Comparison of ENCODE assay signal across 27 mouse cellular contexts in genomic region chr2:30336174-30336915, GRCm38 (mm10). TPM values are rescaled to one million over a fixed set of nuclear protein-coding genes. Genes with fewer than 3 reads are reported as not detected.
DNase-seq lines count a peak whose midpoint lies in the region; ATAC-seq and TF ChIP-seq lines count a peak whose summit lies in the region.
"Had no signal": no experiment of that assay in that cellular context is flagged by ENCODE, and none has a peak within 500 bp of the region (broad histone marks: within the 10 kb centered on the region; RNA-seq: fewer than 3 reads in every experiment).

No protein-coding gene starts in this region.

- no peaks in the 10 kb centered on the region for H3K27me3 ChIP-seq in E14TG2a.4 (ENCODE audit: insufficient read depth, low read length)
- H3K27me3 ChIP-seq in hindbrain, embryonic 14.5 days (ENCODE audit: control insufficient read depth, insufficient read depth, low read length): no peaks in the 10 kb centered on the region
- no peaks in the 10 kb centered on the region for H3K27me3 ChIP-seq in hindbrain, postnatal 0 days (ENCODE audit: insufficient read depth, low read length)
- H3K27me3 ChIP-seq: limb, embryonic 15.5 days; neural tube, embryonic 15.5 days had no signal

- DNase-seq in frontal cortex, postnatal 36 days (ENCODE audit: low spot score in 2 of 2): no peak
- DNase-seq in R1 (ENCODE audit: low read depth, low spot score): peak; percentile 78
- DNase-seq in cerebellum, postnatal 25 days: peak; percentile 46 to 56
- DNase-seq in hindbrain, embryonic 14.5 days (ENCODE audit: low spot score): no peak
- DNase-seq in hindbrain, postnatal 0 days (ENCODE audit: low spot score): no peak
- DNase-seq: gastrocnemius, postnatal 25 days; heart, postnatal 4 days; kidney, adult 18-20 months; kidney, postnatal 14 days; lung, embryonic 14.5 days; lung, postnatal 4 days; retina, postnatal 1 day; thymus, adult 18-20 months had no signal

- no peak overlapping the region for H3K9ac ChIP-seq in hindbrain, embryonic 14.5 days
- no peak overlapping the region for H3K9ac ChIP-seq in hindbrain, postnatal 0 days (replicated peaks; ENCODE audit: low read length)
- H3K9ac ChIP-seq: limb, embryonic 15.5 days; lung, embryonic 14.5 days; neural tube, embryonic 15.5 days had no signal

- no peaks in the 10 kb centered on the region for H3K9me3 ChIP-seq in E14TG2a.4 (ENCODE audit: low read length)
- H3K9me3 ChIP-seq in hindbrain, embryonic 14.5 days (ENCODE audit: control insufficient read depth, low read length): no peaks in the 10 kb centered on the region
- no peaks in the 10 kb centered on the region for H3K9me3 ChIP-seq in hindbrain, postnatal 0 days (ENCODE audit: low read length)
- H3K9me3 ChIP-seq: forebrain, embryonic 10.5 days; G1E; heart, embryonic 10.5 days; limb, embryonic 15.5 days; midbrain, embryonic 10.5 days; neural tube, embryonic 15.5 days had no signal

- H3K4me3 ChIP-seq in E14TG2a.4 (replicated peaks; ENCODE audit: low read length): peak overlapping the region; percentile 30
- no peak overlapping the region for H3K4me3 ChIP-seq in hindbrain, embryonic 14.5 days (replicated peaks; ENCODE audit: low read length)
- no peak overlapping the region for H3K4me3 ChIP-seq in hindbrain, postnatal 0 days (ENCODE audit: low read length)
- H3K4me3 ChIP-seq: forebrain, embryonic 10.5 days; heart, embryonic 10.5 days; limb, embryonic 15.5 days; midbrain, embryonic 10.5 days; neural tube, embryonic 15.5 days had no signal

- H3K4me1 ChIP-seq in E14TG2a.4 (replicated peaks; ENCODE audit: low read depth, low read length): peaks cover 54% of the 10 kb centered on the region
- no peaks in the 10 kb centered on the region for H3K4me1 ChIP-seq in hindbrain, embryonic 14.5 days (replicated peaks; ENCODE audit: control insufficient read depth, insufficient read depth, low read length)
- no peaks in the 10 kb centered on the region for H3K4me1 ChIP-seq in hindbrain, postnatal 0 days (ENCODE audit: insufficient read depth, low read length)
- H3K4me1 ChIP-seq: forebrain, embryonic 10.5 days; limb, embryonic 15.5 days; midbrain, embryonic 10.5 days; neural tube, embryonic 15.5 days had no signal

- peaks cover 96% of the 10 kb centered on the region for H3K36me3 ChIP-seq in E14TG2a.4 (ENCODE audit: insufficient read depth, low read length)
- H3K36me3 ChIP-seq in hindbrain, embryonic 14.5 days (replicated peaks; ENCODE audit: control insufficient read depth, insufficient read depth): peaks cover 100% of the 10 kb centered on the region
- peaks cover 71% of the 10 kb centered on the region for H3K36me3 ChIP-seq in hindbrain, postnatal 0 days (ENCODE audit: insufficient read depth, low read length)

- TF ChIP-seq CTCF in E14TG2a.4 (conservative IDR thresholded peaks at IDR 0.05; ENCODE audit: low read length): no peak; the same call in 1 of the 2 replicates
- no peak for TF ChIP-seq CTCF in hindbrain, postnatal 0 days (IDR thresholded peaks at IDR 0.05; ENCODE audit: low read depth)

- H3K4me2 ChIP-seq in hindbrain, embryonic 14.5 days (replicated peaks): no peak overlapping the region
- no peak overlapping the region for H3K4me2 ChIP-seq in hindbrain, postnatal 0 days (ENCODE audit: low read depth, low read length)
- H3K4me2 ChIP-seq: limb, embryonic 15.5 days; lung, embryonic 14.5 days; neural tube, embryonic 15.5 days had no signal

- 84% methylated on average over 16 of the region's 16 CpGs for WGBS in hindbrain, embryonic 14.5 days
- 81% methylated on average over 16 of the region's 16 CpGs for WGBS in hindbrain, postnatal 0 days

- peak; percentile 82 for ATAC-seq in frontal cortex, adult (ENCODE audit: low TSS enrichment)
- no peak for ATAC-seq in hindbrain, embryonic 14.5 days (ENCODE audit: low FRiP score)
- no peak for ATAC-seq in hindbrain, postnatal 0 days

- no peak overlapping the region for H3K27ac ChIP-seq in hindbrain, embryonic 14.5 days
- no peak overlapping the region for H3K27ac ChIP-seq in hindbrain, postnatal 0 days
- H3K27ac ChIP-seq: forebrain, embryonic 10.5 days; heart, embryonic 10.5 days; limb, embryonic 15.5 days; midbrain, embryonic 10.5 days; neural tube, embryonic 15.5 days had no signal

RNA-seq across cellular contexts. Expression of gene Sh3glb2, which starts 22.8 kb away (rescaled TPM):
- polyA plus RNA-seq in hindbrain, embryonic 14.5 days (2014; fragmentation: Nextera tagmentation; extraction: Ambion mirVana): 140 and 143 TPM in 2 replicates
- total RNA-seq in hindbrain, postnatal 0 days (2014; rRNA removed): 397 and 410 TPM in 2 replicates
- 171 and 180 TPM in 2 replicates for polyA plus RNA-seq in hindbrain, postnatal 0 days (2015; fragmentation: Nextera tagmentation; extraction: Ambion mirVana)

RNA-seq across cellular contexts. Expression of gene Miga2, which starts 27.7 kb away (rescaled TPM):
- 27.3 and 32.3 TPM in 2 replicates for polyA plus RNA-seq in hindbrain, embryonic 14.5 days (2014; fragmentation: Nextera tagmentation; extraction: Ambion mirVana)
- 67.6 and 79.9 TPM in 2 replicates for total RNA-seq in hindbrain, postnatal 0 days (2014; rRNA removed)
- 34.4 and 35.3 TPM in 2 replicates for polyA plus RNA-seq in hindbrain, postnatal 0 days (2015; fragmentation: Nextera tagmentation; extraction: Ambion mirVana)

RNA-seq across cellular contexts. Expression of gene Nup188, which starts 50.1 kb away (rescaled TPM):
- polyA plus RNA-seq in hindbrain, embryonic 14.5 days (2014; fragmentation: Nextera tagmentation; extraction: Ambion mirVana): 19.5 and 24.8 TPM in 2 replicates
- total RNA-seq in hindbrain, postnatal 0 days (2014; rRNA removed): 32.6 and 51.0 TPM in 2 replicates
- 11.9 and 12.6 TPM in 2 replicates for polyA plus RNA-seq in hindbrain, postnatal 0 days (2015; fragmentation: Nextera tagmentation; extraction: Ambion mirVana)

RNA-seq across cellular contexts. Expression of gene Dolk, which starts 50.2 kb away (rescaled TPM):
- 37.1 and 39.2 TPM in 2 replicates for polyA plus RNA-seq in hindbrain, embryonic 14.5 days (2014; fragmentation: Nextera tagmentation; extraction: Ambion mirVana)
- total RNA-seq in hindbrain, postnatal 0 days (2014; rRNA removed): 43.7 and 50.4 TPM in 2 replicates
- polyA plus RNA-seq in hindbrain, postnatal 0 days (2015; fragmentation: Nextera tagmentation; extraction: Ambion mirVana): 42.1 and 43.5 TPM in 2 replicates

RNA-seq across cellular contexts. Expression of gene Gm28038, which starts 55.5 kb away (rescaled TPM):
- polyA plus RNA-seq in hindbrain, embryonic 14.5 days (2014; fragmentation: Nextera tagmentation; extraction: Ambion mirVana): not detected in 2 replicates
- total RNA-seq in hindbrain, postnatal 0 days (2014; rRNA removed): not detected in 2 replicates
- not detected in 2 replicates for polyA plus RNA-seq in hindbrain, postnatal 0 days (2015; fragmentation: Nextera tagmentation; extraction: Ambion mirVana)
- total RNA-seq: adrenal gland, postnatal 25 days; G1E; gastrocnemius, postnatal 25 days; layer of hippocampus, postnatal 10 days had no signal
- polyA plus RNA-seq: embryonic facial prominence, embryonic 14.5 days; forebrain, embryonic 10.5 days; frontal cortex, adult 2 months; G1E; heart, embryonic 10.5 days; limb, embryonic 15.5 days; lung, embryonic 14.5 days; midbrain, embryonic 10.5 days; neural tube, embryonic 15.5 days; small intestine, adult 2 months; stomach, embryonic 14.5 days had no signal

Comparison
In these comparisons a context has a peak if more than half of its experiments do, and no peak if none do; other contexts are left out.
1. DNase-seq: peak in R1 (single experiment) and cerebellum, postnatal 25 days (2 of 2); none in frontal cortex, postnatal 36 days (0 of 2), hindbrain, embryonic 14.5 days (single experiment) and hindbrain, postnatal 0 days (single experiment).